Mouse (Mus musculus): ENCODE measurements around the gene Gm10778. TPM values are rescaled to one million over a fixed set of nuclear protein-coding genes. Genes with fewer than 3 reads are reported as not detected.
"Not testable (repeated sequence)": the region's sequence is repeated elsewhere in the genome, so short reads cannot be mapped to it uniquely, and the experiment has no call there.

Gm10778 gene
- polyA plus RNA-seq, 1 experiment from 2014 or later: 4.9 TPM

DNA sequence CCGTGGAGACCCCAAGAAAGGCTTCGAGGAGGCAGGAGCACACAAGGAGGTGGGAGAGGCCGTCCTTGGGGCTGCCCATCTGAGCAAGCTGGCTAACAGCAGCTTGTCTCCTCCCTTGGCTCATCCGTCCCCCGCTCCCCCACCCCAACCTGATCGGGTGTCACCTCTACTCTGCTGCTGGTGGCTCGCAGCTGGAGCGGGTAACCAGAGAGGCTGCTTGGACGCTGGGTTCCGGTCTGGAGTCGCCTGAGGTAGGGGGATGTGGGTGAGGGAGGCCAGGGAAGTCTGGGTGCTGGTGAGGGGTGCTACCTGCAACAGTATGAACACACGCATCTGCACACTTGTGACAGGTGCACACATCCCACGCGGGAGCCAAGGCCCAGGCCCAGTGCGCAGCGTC, 20.5 kb upstream of the Gm10778 start, which contains the start of gene Ankrd24:
Gene Ankrd24, plus strand, starts transcription at position 151 of the 400 bp plus-strand sequence.
- Histone ChIP-seq H3K27ac (peak within 1 kb of the TSS; percentile 92), H3K27me3 (no peaks in the 10 kb centered on the region), H3K9me3 (no peaks in the 10 kb centered on the region), H3K36me3 (peaks cover 31% of the 10 kb centered on the region), H3K4me2 (peak within 1 kb of the TSS; percentile 88), H3K9ac (replicated peaks) (peak within 1 kb of the TSS; percentile 72), H3K4me1 (replicated peaks) (peaks cover 23% of the 10 kb centered on the region), H3K4me3 (replicated peaks) (peak within 1 kb of the TSS; percentile 74)
- 73% methylated on average over 16 of the region's 16 CpGs for WGBS
- ATAC-seq (ENCODE audit: insufficient number of reproducible peaks, insufficient read depth, low FRiP score, low TSS enrichment, low read depth): no peak

DNA sequence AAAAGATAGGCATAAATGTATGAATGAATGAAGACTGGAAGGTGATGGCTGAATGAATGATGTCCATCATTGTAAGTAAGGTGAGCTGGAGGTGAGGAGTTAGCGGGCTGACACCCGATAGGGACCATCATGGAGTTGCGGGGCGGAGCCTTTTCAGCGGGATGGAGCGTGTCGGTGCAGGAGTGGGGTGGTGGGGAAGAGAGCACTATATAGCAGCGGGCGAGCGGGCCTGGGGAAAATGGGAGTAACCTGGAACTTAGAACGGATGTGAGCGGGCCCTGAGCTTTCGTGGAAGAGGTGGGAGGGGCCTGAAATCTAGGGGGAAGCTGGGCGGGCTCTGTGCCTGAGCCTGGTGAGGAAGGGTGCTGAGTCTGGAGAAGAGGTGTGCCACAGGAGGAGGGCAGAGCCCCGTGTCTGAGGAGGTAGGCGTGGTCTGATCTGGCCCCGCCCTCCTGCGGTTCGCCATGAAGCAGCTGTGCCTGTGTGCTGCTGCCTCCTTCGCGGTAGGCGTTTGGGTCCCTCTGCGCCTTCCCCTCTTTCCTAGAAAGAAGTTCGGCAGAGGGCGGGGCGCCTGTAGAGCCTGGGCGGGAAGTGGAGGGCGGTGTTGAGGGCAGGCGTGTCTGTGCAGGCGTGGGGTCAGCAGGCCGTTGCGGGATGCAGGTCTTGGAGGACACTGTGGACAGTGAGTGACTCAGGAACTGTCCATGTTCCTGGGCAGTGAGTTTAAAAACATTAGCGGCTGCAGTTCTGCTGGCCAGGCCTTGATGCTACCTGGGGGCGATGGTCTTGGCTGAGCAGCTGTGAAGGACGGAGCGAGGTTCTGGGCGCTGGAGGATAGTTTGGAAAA, 15.4 kb upstream of the Gm10778 start:
- peak; percentile 92 for ATAC-seq (ENCODE audit: insufficient number of reproducible peaks, insufficient read depth, low FRiP score, low TSS enrichment, low read depth)
- Histone ChIP-seq H3K4me3 (replicated peaks) (peak overlapping the region; percentile 47), H3K9me3 (no peaks in the 10 kb centered on the region), H3K27ac (peak overlapping the region; percentile 87), H3K4me2 (peak overlapping the region; percentile 75), H3K36me3 (no peaks in the 10 kb centered on the region), H3K27me3 (no peaks in the 10 kb centered on the region), H3K9ac (replicated peaks) (peak overlapping the region; percentile 56), H3K4me1 (replicated peaks) (peaks cover 9% of the 10 kb centered on the region; the same call in 1 of the 2 replicates)
- 3% methylated on average over 37 of the region's 37 CpGs for whole genome bisulfite sequencing

DNA sequence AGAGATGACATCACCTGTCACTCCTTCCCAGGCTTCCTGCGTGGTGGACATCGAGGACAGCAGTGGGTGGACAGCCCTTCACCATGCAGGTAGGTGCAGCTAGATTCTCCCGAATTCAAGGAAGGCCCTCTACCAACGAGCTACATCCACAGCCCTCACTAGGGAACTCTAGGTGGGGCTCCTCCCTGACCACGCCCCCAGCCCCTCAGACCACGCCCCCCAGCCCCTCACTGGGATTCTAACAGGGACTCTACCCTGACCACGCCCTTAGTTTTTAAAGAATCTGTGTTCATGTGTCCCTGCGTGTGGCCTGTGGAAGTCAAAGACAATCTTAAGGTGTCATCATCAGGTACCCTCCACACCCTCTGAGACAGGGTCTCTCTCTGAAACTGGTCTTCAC, 12.5 kb upstream of the Gm10778 start:
- WGBS: 17% methylated on average over 8 of the region's 8 CpGs
- Histone ChIP-seq H3K4me2 (no peak overlapping the region; the same call in 1 of the 2 replicates), H3K36me3 (no peaks in the 10 kb centered on the region), H3K27me3 (no peaks in the 10 kb centered on the region), H3K9ac (replicated peaks) (no peak overlapping the region), H3K4me3 (replicated peaks) (no peak overlapping the region), H3K27ac (no peak overlapping the region), H3K9me3 (no peaks in the 10 kb centered on the region), H3K4me1 (replicated peaks) (peaks cover 11% of the 10 kb centered on the region; the same call in 1 of the 2 replicates)
- no peak for ATAC-seq (ENCODE audit: insufficient number of reproducible peaks, insufficient read depth, low FRiP score, low TSS enrichment, low read depth)

DNA sequence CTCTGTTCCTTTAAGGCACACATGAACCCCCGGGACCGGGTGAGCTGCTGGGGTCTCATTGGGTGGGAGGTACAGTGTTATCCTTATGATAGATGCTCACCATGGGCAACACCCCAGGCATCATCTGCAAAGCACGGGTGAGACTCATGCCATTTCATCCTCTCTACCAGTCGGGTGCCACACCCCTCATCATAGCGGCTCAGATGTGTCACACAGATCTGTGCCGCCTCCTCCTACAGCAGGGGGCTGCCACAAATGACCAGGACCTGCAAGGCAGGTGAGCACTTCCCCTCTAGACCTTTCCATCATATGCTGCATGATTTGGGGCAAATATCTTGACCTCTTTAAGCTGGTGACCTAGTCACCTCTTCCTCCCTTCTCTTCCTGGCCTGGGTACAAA, 10.8 kb upstream of the Gm10778 start:
- Histone ChIP-seq H3K9me3 (no peaks in the 10 kb centered on the region), H3K27me3 (no peaks in the 10 kb centered on the region), H3K27ac (no peak overlapping the region), H3K9ac (replicated peaks) (no peak overlapping the region), H3K4me1 (replicated peaks) (peaks cover 19% of the 10 kb centered on the region), H3K36me3 (no peaks in the 10 kb centered on the region), H3K4me2 (no peak overlapping the region), H3K4me3 (replicated peaks) (no peak overlapping the region)
- 63% methylated on average over 6 of the region's 6 CpGs for WGBS
- no peak for ATAC-seq (ENCODE audit: insufficient number of reproducible peaks, insufficient read depth, low FRiP score, low TSS enrichment, low read depth)

DNA sequence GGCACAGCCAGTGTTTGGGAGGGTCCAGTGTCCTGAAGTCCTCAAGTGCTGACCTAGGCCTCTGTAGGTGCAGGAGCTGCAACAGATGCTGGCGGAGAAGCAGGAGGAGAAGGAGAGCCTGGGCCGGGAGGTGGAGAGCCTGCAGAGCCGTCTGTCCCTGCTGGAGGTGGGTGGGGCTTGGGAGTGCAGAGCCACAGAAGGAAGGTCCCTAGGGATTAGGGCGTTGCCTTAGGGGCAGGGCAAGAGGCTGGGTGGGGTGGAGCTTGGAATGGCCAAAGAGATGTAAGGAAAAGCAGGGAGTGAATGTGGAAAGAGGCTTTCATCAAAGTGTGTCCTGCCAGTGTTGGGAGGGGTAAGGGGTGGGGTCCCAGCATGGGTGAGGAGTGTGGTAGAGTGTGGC, 8.0 kb upstream of the Gm10778 start:
- not testable (repeated sequence) for ATAC-seq (ENCODE audit: insufficient number of reproducible peaks, insufficient read depth, low FRiP score, low TSS enrichment, low read depth)
- WGBS: 37% methylated on average over 4 of the region's 4 CpGs

DNA sequence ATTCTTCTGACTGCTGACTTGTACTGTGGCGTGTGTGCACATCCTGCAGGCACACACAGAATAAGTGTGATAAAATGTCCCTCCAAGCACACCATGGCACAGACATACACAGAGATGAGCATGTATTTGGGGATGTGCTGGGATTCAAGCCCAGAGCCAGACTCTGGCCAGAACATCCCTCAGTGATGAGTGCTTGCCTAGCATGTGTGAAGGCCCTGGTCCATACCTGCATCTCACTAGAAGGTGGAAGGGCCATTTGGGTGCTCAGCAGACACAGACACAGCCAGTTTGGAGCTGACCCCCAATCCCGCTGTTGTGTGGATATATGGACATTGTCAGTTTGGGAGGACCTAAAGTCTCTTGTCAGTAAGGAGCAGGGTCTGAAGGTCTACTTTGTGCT, 7.3 kb upstream of the Gm10778 start:
- H3K27ac ChIP-seq: no peak overlapping the region
- no peak overlapping the region for H3K9ac ChIP-seq (replicated peaks)
- H3K9me3 ChIP-seq: no peaks in the 10 kb centered on the region
- peak overlapping the region; percentile 85; the same call in 1 of the 2 replicates for H3K4me2 ChIP-seq
- H3K27me3 ChIP-seq: no peaks in the 10 kb centered on the region
- H3K36me3 ChIP-seq: no peaks in the 10 kb centered on the region
- H3K4me1 ChIP-seq (replicated peaks): peaks cover 20% of the 10 kb centered on the region
- H3K4me3 ChIP-seq (replicated peaks): no peak overlapping the region
- ATAC-seq (ENCODE audit: insufficient number of reproducible peaks, insufficient read depth, low FRiP score, low TSS enrichment, low read depth): no peak
- 90% methylated on average over 2 of the region's 2 CpGs for WGBS

More for the DNA sequence above, 8.0 kb upstream of the Gm10778 start:
- H3K36me3 ChIP-seq; H3K4me3 ChIP-seq (replicated peaks); H3K27me3 ChIP-seq; H3K9ac ChIP-seq (replicated peaks); H3K4me2 ChIP-seq; H3K27ac ChIP-seq; H3K9me3 ChIP-seq: not testable (repeated sequence)
- peaks cover 20% of the 10 kb centered on the region for H3K4me1 ChIP-seq (replicated peaks)

DNA sequence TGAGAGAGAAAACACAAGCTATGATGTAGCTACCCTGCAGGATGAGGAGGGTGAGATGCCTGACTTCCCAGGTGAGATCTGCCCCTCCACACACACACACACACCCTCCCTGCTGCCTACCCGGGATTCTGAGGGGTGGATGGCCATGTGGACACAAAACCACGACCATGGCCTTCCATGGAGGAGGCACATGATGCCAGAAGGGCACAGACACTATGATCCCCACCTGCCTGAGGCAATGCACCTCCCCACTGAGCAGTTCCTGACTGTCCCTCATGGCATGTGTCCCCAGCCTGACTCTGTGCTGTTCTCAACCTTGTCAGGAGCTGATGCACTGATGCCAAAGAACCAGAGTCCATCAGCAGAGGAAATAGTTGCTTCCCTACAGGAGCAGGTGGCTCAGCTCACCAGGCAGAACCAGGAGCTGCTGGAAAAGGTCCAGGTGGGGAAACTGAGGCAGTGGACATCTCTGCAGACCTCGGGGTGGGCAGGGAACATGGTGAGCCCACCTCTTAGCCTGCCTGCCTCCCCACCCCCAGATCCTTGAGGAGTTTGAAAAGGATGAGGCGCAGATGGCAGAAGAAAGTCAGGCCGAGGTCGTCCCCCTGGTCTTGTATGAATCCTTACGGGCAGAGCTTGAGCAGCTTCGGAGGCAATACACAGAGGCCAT, 6.7 kb upstream of the Gm10778 start:
- no peaks in the 10 kb centered on the region for H3K9me3 ChIP-seq
- no peak for ATAC-seq (ENCODE audit: insufficient number of reproducible peaks, insufficient read depth, low FRiP score, low TSS enrichment, low read depth)
- peak overlapping the region; percentile 85 for H3K4me2 ChIP-seq
- H3K4me3 ChIP-seq (replicated peaks): peak overlapping the region; percentile 70
- H3K36me3 ChIP-seq: no peaks in the 10 kb centered on the region
- H3K27ac ChIP-seq: peak overlapping the region; percentile 25; the same call in 1 of the 2 replicates
- H3K27me3 ChIP-seq: no peaks in the 10 kb centered on the region
- H3K4me1 ChIP-seq (replicated peaks): peaks cover 20% of the 10 kb centered on the region
- WGBS: 81% methylated on average over 8 of the region's 8 CpGs
- H3K9ac ChIP-seq (replicated peaks): peak overlapping the region; percentile 93

DNA sequence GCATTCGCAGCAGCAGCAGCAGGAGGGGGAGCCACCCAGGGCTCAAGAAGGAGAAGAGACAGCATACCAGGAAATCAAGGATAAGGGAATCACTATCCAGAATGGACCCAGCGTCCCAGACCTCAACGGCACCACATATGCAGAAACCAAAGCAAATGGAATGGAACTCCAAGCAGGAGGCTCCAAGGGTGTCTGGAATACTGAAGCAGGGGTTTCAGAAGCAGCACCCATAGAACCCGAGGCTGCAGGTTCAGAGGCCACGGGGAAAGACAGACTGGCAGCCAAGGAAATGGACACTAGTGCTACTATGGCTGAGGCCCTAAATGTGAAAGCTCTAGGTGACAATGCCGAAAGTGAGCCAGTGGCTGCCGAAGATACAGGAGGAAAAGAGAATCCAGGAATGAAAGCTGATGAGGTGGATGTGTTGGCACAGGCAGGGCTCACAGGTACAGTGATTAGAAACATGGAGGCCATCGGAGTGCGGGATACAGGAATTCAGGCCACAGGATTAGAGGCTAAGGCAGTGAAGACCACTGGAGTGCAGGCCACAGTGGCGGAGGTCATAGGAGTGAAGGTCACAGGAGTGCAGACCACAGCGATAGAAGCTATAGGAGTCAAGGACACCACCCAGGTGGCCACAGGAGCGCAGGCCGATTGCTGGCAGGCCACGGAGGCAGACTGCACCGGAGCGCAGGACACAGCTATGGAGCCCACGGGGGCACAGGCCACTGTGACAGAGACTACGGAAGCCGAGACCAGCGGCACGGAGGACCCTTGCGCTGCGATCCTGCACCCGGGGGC, 6.0 kb upstream of the Gm10778 start:
- Histone ChIP-seq H3K27me3 (no peaks in the 10 kb centered on the region), H3K4me1 (replicated peaks) (peaks cover 20% of the 10 kb centered on the region), H3K36me3 (no peaks in the 10 kb centered on the region), H3K9ac (replicated peaks) (peak overlapping the region; percentile 93), H3K4me2 (peak overlapping the region; percentile 85), H3K4me3 (replicated peaks) (peak overlapping the region; percentile 70), H3K9me3 (no peaks in the 10 kb centered on the region), H3K27ac (peak overlapping the region; percentile 98)
- ATAC-seq (ENCODE audit: insufficient number of reproducible peaks, insufficient read depth, low FRiP score, low TSS enrichment, low read depth): no peak; the same call in 1 of the 2 replicates
- 20% methylated on average over 24 of the region's 24 CpGs for WGBS

DNA sequence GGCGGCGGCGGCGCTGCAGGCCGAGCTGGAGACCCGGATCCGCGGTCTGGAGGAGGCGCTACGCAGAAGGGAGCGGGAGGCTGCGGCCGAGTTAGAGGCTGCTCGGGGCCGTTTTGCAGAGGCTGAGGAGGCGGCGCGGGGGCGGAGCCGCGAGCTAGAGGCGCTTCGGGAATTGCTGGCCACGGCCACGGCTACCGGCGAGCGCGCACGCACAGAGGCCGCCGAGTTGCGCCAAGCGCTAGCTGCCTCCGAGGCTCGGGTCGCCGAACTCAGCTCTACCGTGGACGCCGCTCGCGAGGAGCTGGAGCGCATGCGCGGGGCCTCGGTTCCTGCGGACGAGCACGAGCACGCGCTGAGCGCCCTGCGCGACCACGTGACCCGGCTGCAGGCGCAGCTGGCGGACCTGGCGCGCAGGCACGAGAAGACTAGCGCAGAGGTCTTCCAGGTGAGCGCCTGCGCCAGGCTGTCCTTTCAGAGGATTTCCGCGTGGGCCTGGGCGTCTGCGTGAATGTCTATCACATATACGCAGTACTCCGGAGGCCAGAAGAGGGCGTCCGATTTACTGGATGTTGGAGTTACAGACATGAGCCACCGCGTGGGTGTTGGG, 5.3 kb upstream of the Gm10778 start:
- Histone ChIP-seq H3K27me3 (no peaks in the 10 kb centered on the region), H3K4me1 (replicated peaks) (peaks cover 20% of the 10 kb centered on the region), H3K9me3 (no peaks in the 10 kb centered on the region), H3K4me2 (peak overlapping the region; percentile 85), H3K9ac (replicated peaks) (peak overlapping the region; percentile 93), H3K4me3 (replicated peaks) (peak overlapping the region; percentile 70), H3K27ac (peak overlapping the region; percentile 98), H3K36me3 (no peaks in the 10 kb centered on the region)
- ATAC-seq (ENCODE audit: insufficient number of reproducible peaks, insufficient read depth, low FRiP score, low TSS enrichment, low read depth): peak; percentile 87
- under 1% methylated on average over 74 of the region's 75 CpGs for WGBS

DNA sequence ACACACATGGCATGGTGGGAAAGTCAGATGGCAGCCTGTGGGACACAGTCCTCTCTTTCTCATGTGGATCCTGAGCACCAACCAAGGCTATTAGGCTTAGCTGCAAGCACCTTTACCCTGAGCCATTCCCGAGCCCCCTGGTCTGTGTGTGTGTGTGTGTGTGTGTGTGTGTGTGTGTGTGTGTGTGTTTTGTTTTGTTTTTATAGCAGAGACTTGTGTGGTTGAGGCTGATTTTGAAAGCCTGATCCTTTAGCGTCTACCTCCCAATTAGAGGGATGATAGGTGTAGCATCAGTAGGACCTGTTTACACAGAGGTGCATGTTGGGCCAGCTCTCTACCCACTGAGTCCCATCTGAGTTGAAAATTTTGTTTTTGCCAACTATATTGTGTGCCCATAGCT, 4.7 kb upstream of the Gm10778 start:
- Histone ChIP-seq H3K4me3 (replicated peaks) (peak overlapping the region; percentile 70), H3K27ac (peak overlapping the region; percentile 98), H3K36me3 (no peaks in the 10 kb centered on the region), H3K4me2 (peak overlapping the region; percentile 85), H3K9ac (replicated peaks) (peak overlapping the region; percentile 93), H3K9me3 (no peaks in the 10 kb centered on the region), H3K4me1 (replicated peaks) (peaks cover 20% of the 10 kb centered on the region), H3K27me3 (no peaks in the 10 kb centered on the region)
- 54% methylated on average over 2 of the region's 2 CpGs for WGBS
- ATAC-seq (ENCODE audit: insufficient number of reproducible peaks, insufficient read depth, low FRiP score, low TSS enrichment, low read depth): peak; percentile 17; the same call in 1 of the 2 replicates

Measured in limb, embryonic 12.5 days (tissue).